Mouse (Mus musculus): Measurements from ENCODE around the gene Rpap3.
"Not testable (repeated sequence)": the region's sequence is repeated elsewhere in the genome, so short reads cannot be mapped to it uniquely, and the experiment has no call there.

Rpap3 gene

GRCm38 (mm10) chr15:97684118-97684517 lies 21.5 kb downstream of the Rpap3 start:
- DNase-seq (ENCODE audit: low spot score), result no peak

- DNase-seq (ENCODE audit: low spot score), result no peak
Measured at GRCm38 (mm10) chr15:97682053-97682452, 23.6 kb downstream of the Rpap3 start.

GRCm38 (mm10) chr15:97679991-97680681 lies 25.5 kb downstream of the Rpap3 start:
- no peak for DNase-seq (ENCODE audit: low spot score)

GRCm38 (mm10) chr15:97677341-97677740 lies 28.3 kb downstream of the Rpap3 start:
- no peak for DNase-seq (ENCODE audit: low spot score)

GRCm38 (mm10) chr15:97675927-97676326 lies 29.7 kb downstream of the Rpap3 start:
- DNase-seq (ENCODE audit: low spot score), result no peak

- no peak for DNase-seq (ENCODE audit: low spot score)
Measured at GRCm38 (mm10) chr15:97674423-97674822, 31.2 kb downstream of the Rpap3 start.

- no peak for DNase-seq (ENCODE audit: low spot score)
Measured at GRCm38 (mm10) chr15:97673256-97674000, 32.2 kb downstream of the Rpap3 start.

- no peak for DNase-seq (ENCODE audit: low spot score)
Measured at GRCm38 (mm10) chr15:97672211-97672765, 33.3 kb downstream of the Rpap3 start.

- no peak for DNase-seq (ENCODE audit: low spot score)
Measured at GRCm38 (mm10) chr15:97670554-97670953, 35.1 kb downstream of the Rpap3 start.

- not testable (repeated sequence) for DNase-seq (ENCODE audit: low spot score)
Measured at GRCm38 (mm10) chr15:97668158-97668877, 37.3 kb downstream of the Rpap3 start.

- DNase-seq (ENCODE audit: low spot score), result peak; percentile 31
Measured at GRCm38 (mm10) chr15:97667437-97667836, 38.2 kb downstream of the Rpap3 start.

- no peak for DNase-seq (ENCODE audit: low spot score)
Measured at GRCm38 (mm10) chr15:97666457-97666770, 39.2 kb downstream of the Rpap3 start.

- no peak for DNase-seq (ENCODE audit: low spot score)
Measured at GRCm38 (mm10) chr15:97665770-97666456, 39.7 kb downstream of the Rpap3 start.

GRCm38 (mm10) chr15:97664981-97665668 lies 40.5 kb downstream of the Rpap3 start:
- no peak for DNase-seq (ENCODE audit: low spot score)

GRCm38 (mm10) chr15:97663750-97664406 lies 41.7 kb downstream of the Rpap3 start:
- peak; percentile 23 for DNase-seq (ENCODE audit: low spot score)

GRCm38 (mm10) chr15:97658755-97659116 lies 46.9 kb downstream of the Rpap3 start:
- no peak for DNase-seq (ENCODE audit: low spot score)

- no peak for DNase-seq (ENCODE audit: low spot score)
Measured at GRCm38 (mm10) chr15:97657856-97658754, 47.5 kb downstream of the Rpap3 start.

- DNase-seq (ENCODE audit: low spot score), result no peak
Measured at GRCm38 (mm10) chr15:97657420-97657819, 48.2 kb downstream of the Rpap3 start.

- no peak for DNase-seq (ENCODE audit: low spot score)
Measured at GRCm38 (mm10) chr15:97649726-97650125, 55.9 kb downstream of the Rpap3 start.

GRCm38 (mm10) chr15:97648176-97648575 lies 57.4 kb downstream of the Rpap3 start:
- DNase-seq (ENCODE audit: low spot score), result no peak

Data from ovary, adult 18-20 months (tissue).